Mouse (Mus musculus) common myeloid progenitor, adult 5-6 weeks (primary cell): ENCODE results near the gene Morc1. TPM values are rescaled to one million over a fixed set of nuclear protein-coding genes. Genes with fewer than 3 reads are reported as not detected.
A peak's percentile ranks its signal among the peaks of the same experiment; 100 is the strongest.

Experiments
- ATAC-seq: replicated peaks from 2 replicates; pipeline ENCODE4 v1.8.0; 2016; ENCODE audit warnings: low read depth, mild to moderate bottlenecking, moderate TSS enrichment, inconsistent platforms; ENCODE audit not compliant: poor library complexity, severe bottlenecking
- total RNA-seq: library from RNA; stranded (forward); fragments of 200-1000, 187-1606 nt; gene quantifications from 2 replicates; pipeline ENCODE4 v1.2.3, GENCODE M21; 2017

The Morc1 gene
- total RNA-seq, 1 experiment from 2014 or later, result not detected

DNA sequence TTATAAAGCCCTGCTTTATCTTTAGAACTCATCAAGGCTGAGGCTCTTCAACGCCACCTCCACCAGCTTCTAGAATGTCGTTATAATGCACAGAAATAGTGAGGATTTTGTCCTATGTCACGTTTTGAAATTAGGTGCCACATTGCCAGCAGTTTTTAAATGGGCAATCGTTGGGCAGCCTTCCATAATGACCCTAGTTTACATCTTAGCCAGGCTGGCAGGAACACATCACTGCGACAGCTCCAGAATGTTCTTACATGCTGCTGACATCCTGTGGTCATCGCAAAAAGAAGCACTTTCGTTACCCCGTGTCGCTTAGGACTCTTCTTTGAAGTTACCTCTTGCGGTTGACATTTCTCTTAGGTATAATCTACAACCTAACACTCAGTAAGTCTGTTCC, 42.4 kb downstream of the Morc1 start:
- ATAC-seq, result no peak

DNA sequence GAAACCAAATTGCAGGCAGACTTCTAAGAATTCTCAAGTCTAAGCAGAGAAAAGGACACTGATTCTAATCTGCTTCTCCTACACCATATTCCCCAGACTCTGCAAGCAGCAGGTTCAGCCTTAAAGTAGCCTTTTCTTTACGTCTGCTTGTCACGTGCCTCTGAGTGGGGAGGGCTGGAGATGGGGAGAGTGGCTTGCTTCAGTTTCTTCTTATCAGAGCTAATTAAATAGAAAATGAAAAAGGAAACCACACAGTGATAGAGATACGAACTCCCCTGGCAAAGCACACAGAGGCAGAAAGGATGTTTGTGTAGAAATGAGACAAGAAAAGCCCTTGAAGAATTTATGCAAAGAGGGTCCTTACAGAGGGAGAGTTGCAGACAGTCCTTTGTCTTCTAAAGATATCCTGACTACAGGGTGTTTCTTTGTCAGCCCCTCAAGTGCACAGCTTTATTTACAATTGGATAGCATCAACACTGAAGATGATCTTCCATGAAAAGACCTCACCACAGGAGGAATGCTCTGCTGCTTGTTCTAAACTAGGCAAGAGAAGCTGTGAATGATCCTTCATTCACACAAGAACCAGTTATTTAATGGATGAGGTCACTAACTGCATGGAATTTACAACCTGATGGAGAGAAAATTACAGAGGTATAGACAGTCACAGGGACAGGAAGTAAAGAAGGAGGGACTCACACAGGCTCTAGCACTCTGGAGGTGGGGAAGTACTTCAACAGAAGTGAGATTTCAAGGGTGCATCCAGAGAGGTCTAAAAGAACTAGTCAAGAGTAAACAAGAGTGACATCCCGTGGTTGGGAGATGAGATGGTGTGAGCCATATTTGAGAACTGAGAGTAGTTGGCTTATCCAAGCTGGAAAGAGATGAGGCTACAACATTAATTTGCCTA, 44.1 kb downstream of the Morc1 start:
- peak; percentile 60 for ATAC-seq

DNA sequence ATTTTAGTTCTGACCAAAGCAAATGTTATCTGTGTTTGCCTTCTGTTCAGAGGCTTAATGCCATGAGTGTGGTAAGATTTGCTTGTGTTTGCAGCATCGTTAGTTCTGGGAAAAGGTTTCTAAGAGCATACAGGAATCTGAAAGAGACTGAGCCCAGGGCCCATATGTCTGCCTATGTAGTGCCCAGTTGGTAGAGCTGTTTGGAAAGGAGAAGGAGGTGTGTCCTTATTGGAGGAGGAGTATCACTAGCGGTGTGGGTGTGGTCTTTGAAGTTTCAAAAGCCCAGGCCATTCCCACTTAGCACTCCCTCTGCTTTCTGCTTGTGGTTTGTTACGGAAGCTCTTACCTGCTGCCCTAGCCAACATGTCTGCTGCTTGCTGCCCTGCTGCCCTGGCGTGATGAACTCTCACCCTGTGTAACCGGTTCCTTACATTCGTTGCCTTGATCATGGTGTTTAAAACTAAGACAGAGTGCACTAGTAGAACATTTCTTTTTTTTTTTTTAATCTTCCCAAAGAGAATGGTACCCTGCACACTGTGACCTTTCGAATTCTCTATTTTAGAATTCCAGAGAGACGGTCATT, 48.3 kb downstream of the Morc1 start:
- ATAC-seq, result peak; percentile 31

DNA sequence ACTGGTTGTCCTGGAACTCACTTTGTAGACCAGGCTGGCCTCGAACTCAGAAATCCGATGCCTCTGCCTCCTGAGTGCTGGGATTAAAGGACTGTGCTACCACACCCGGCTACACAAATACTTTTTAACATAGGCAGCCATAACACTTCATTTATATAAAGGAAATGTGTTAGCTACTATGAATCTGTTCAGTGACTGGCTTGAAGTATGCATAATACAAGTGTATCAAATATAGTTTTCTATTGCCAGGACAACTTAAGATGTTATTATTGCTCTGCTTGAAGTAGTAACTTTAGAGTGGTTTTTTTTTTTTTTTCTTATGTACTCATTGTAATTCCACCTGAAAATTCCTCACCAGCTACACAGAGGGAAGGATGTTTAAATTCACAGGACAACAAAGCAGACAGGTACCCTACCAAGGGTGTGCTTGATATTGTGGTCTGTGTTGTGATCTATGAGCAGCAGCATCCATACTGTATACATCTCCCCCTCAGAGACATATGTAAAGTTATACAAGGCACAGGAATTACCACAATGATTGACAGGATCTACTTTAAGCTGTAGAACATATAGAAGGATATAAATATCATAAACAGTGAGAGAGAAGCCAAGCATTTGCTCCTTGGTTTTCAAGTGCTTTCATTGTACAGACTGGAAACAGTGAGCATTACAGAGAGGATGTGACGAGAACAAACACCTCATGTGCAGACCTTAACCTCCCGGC, 85.9 kb downstream of the Morc1 start:
- ATAC-seq, result no peak

DNA sequence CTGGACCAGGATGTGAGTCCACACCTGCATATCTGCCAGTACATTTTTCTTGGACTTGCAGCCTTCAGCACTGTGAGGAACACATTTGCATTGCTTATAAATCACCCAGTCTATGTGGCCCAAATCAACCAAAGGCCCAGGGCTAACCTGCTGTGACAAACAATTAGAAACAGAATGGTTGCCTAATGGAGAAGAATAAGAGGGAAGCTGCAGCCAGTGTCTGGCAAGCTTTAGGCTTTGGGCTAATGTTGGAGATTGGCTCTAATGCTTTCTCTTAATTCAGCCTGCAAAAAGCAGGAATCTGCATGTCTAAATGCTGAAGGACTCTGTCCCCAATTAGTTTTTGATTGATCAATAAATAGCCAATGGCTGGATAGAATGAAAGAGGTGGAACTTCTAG, 88.5 kb downstream of the Morc1 start:
- ATAC-seq, result no peak

DNA sequence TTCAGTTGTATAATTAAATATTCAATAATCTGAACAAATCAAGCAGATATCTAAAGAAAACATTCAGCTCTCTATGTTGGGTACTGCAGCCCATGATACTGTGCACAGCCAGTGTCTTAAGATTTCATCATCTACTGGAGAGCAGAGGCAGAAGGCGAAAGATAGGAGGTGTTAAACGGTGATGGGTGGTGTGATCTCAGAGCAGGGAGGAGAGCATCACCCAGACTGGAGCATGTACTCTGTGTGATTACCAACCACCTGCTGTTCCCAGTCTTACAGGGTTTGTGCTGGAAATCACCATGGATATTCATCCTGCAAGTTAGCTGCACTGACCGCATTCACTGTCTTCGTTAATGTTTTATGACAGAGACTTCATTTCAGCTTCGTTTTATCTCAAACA, 106.1 kb downstream of the Morc1 start:
- ATAC-seq, result no peak

DNA sequence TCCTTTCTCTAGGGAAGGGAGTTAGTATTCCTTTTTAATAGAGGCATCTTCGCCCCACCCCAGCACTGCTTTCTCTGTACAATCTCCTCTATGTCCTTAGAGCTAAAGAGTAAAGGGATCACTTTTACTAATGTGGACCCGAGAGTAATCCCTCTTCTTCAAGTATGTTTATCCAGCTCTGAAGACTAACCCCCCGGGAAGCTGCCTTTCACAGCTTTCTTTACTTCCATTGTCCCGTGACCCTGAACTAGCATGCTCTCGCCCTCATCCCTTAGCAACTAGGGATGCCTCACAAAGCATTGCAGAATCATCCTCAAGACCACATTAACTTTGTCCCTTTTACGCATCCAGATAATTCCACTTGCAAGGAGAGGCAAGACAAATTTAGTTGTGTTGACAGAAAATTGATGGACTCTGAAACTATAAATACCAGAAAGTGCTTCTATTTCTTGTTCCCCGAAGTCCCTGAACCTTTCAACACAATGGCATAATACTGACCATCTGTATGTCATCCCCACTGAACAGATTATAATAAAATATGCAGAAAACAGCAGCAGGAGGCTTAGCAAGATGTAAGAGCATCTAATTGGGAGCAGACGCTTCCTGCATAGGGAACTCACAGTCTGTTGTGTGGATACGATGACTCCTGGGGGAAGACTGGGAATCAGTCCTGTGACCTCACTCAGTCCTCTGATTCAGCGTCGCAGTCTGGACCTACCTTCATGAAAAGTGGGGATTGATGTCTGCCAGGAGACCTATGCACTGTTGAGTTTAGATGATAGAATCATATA, 131.4 kb downstream of the Morc1 start:
- no peak for ATAC-seq

DNA sequence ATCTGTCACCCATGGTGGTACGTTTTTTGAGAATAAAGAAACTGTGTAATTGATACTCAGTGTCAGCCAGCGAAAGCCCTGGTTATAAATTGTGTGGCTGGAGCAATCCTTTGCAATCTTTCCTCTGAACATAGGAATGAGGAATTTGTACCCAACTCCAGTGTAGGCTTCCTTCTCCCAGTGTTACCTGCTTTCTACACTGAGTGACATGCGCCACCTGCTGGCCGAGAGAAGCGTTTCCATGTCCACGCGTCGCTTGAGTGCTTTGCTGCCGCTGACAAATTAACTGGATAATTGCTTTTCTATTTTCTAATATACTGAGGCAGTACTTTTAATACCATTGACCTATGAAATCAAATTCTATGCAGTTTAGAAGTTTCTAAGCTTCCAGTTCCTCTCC, 139.3 kb downstream of the Morc1 start:
- peak; percentile 82 for ATAC-seq

DNA sequence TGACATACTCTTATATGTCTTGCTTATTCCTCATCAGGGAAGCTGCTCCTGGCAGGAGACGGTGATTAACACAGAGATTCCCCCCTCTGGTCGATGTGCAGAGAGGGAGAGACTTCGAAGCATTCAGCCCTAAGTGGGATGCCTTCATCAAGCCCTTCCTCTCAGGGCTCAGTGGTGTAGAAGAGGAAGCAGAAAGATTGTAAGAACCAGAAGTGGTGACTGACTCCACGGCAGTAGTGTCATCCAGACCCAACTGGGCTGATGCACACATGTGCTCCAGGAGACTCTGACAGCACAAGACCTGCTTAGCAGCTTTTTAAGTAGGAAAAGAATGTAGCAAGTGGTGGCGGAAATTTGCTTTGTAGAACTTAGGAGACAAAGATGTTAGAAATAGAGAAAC, 143.0 kb downstream of the Morc1 start:
- peak; percentile 81 for ATAC-seq

DNA sequence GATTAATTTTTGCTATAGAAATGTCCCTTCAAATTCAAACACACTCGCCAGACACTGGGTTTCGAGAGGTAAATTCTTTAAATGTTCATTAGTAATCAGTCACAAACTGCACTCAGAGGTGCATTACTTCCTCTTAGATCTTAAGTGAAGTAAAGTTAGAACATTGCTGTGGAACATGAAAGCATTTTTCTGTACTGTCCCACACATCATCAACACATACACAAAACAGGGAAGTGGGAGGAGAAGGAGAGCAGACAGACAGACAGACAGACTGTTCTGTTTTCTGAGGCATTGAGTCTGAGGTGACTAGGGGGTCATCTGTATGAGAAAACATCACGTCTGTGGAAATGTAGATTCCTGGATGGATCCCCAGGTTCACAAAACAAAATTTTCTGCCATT, 143.5 kb downstream of the Morc1 start:
- no peak; the same call in 1 of the 2 replicates for ATAC-seq

DNA sequence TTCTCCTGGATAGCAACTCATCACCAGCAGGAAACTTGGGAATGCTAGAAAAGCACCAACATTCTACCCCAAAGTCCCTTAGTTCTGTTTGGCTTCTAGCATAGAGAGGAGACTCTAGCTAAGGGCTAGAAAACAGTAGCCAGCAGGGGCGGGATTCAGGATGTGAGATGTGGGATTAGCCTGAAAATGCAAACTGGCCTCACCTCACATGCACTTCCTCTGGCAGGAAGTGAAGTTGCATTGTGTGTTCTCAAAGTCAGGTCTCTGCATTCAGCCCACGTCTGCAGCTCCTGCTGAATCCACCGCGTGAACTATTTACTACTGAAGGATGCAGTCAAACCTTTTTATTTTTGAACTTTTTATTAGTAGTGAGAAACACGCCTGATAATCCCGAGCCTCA, 154.3 kb downstream of the Morc1 start:
- peak; percentile 74 for ATAC-seq

DNA sequence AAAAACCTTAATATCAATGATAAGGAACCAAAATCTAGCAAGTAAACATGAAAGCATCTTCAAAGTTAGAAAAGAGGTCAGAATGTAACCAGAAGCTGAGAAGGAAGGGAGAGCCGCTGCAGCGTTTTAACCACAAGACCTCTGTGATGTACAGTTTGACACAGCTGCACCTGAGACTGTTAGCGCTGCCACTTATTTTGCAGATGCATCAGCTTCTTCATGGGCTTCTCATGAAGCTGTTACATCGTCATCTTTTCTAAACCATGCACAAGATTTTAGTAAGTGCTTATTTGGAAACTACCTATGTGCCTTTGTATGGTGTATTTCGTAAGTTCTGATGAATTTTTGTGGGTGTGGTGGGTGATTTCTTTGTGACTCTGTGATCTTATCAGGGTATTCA, 163.4 kb downstream of the Morc1 start:
- no peak for ATAC-seq

DNA sequence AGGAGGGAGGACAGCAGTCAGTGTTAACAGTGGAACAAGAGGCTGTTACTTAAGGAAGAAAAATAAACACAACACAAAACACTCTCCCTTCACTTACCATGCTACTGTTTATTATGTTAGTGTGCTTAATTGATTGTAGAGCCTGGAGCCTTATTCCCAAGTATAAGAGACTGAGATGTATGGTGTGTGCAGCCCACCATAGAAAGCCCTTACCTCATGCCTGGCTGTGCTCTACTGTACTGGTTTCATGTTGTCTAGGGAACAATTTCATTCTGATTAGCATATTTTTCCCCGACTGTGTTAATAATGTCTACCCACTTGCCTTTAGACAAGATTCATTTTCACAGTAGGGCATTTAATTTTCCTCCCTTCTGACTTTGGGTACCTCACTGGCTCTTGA, 164.2 kb downstream of the Morc1 start:
- ATAC-seq, result no peak

DNA sequence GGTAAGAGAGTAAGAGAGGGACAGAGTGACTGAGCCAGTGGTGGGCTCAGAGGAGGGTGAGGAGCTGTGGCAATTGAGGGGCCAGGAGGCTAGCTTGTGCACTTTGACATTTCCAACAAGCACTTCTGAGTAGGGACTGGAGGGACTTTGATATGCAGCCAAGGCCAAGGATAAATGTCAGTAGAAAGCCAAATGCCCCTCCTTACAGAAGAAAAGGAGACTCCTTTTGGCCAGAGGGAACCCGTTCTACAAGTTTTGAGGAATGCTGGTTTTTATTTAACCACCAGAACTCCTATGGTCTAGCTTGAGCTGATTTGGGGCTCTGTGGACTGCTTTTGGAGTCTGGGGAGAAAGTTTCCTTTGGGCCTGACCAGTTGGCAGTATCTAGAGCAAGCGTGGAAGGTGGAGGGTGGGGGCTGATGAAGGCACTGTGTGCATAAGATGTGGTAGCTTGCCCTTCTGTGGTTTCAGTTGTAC, 172.7 kb downstream of the Morc1 start:
- no peak for ATAC-seq

DNA sequence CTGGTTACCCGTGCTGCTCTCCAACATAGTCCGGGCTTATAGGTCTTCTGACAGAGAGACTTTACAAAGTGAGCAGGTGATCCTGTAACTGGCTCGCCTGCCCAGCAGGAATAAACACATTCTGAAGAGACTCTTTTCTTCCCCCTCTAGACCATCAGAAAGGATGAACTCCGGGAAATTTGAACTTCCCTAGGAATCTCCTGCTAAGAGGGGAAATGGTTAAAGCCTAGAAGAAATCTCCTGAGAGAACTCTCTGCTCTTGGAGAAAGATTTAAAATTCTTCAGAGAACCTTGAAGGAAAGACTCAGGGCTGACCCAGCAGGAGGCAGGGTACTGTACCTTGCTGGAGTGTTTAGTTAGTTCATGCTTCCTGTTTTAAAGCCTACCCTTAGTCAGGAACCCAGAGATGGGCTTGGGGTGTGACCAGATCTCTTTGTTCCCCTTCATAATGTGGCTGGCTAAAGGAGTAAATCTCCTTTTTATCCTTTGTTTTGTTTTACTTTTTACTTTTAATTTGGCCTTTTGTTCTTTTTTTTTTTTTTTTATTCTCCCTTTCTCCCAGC, 175.5 kb downstream of the Morc1 start:
- ATAC-seq, result peak; percentile 80; the same call in 1 of the 2 replicates

DNA sequence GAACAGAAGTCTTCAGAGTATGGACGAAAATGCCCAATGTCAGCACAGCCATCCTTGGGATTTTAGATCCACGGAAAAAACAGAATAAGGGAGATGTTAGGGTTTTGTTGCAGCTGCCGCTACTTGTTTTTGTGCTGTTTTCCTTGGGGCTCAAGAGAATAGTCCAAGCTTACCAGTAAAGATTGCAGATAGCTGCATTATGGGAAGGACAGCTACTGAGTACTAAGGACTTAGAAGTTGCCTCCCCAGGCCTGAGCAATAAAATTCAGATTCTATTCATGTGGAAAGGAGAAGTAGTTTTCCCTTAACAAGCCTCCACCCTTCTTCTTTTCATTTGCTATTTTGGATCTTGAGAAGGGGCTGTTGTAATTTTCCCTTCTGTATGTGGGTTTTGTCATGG, 177.2 kb downstream of the Morc1 start:
- no peak for ATAC-seq

DNA sequence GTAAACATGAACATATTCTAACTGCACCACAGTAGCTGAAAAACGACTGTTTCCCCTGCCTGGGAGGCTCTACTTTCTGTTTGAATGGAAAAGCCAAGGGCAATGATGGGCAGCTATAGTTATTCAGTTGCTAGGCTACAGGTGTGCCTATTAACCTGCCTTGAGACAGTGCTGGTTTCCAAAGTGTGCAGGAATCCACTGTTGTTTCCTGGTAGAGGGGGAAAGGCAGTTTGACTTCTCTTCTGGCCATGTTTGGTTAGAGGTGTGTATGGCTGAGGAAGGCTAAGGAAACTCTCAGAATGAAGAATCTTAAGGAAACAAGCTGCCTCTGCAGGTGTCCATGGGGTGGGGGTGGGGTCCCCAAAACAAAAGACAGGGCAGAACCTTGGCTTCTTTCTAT, 179.8 kb downstream of the Morc1 start:
- no peak for ATAC-seq

DNA sequence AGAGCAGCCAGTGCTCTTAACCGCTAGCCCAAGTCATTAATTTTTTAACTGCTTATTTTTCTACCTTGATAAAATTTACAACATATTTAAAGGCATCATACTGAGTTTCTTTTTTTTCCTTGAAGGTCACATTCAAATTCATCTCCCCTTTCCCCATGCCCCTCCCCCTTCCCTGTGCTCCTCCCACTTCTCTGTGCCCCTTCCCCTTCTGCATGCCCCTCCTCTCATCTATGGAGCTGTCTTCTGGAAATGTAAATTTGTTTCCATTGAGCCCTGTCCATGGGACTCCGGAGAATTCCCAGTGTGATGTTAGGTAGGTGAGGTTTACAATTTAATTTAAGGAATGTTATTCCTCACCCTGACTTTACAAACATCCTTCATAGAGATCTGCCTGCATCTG, 180.4 kb downstream of the Morc1 start:
- ATAC-seq, result no peak

DNA sequence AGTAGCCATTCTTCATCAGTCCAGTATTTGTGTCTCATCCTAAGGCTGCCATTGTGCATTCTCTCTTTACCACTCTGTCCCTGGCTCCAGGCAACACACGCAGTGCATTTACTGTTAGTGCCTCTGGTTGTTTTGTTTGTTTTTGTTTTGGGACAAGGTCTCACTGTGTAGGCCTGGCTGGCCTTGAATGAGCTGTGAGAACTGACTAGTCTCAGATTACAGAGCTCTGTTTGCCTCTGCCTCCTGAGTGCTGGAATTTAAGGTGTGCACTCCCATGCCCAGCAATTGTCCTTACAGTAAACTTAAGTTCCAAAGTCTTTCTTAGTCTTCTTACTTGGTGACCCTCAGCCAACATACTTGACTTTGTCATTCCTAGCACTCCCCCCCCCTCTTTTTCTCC, 182.7 kb downstream of the Morc1 start:
- no peak for ATAC-seq

DNA sequence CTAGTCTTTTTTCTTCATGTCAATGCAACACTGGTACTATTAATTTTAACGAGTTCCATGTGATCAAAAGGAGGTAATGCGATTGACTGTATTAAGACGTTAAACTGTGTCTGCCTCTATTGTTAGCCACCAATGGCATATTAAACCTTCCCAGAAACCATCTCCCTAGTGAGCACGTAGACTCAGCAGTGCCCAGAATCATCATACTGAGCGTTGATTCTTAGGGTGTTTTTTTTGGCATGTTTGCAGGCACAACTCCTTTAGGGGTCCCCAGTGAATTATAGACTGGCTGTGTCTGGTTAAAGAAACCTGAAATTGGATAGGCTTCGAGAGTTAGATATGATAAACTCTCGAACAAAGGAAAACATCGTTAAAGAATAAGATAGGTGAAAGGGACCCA, 189.5 kb downstream of the Morc1 start:
- no peak for ATAC-seq
